Mouse (Mus musculus): ENCODE data around the gene Usp31. TPM values are rescaled to one million over a fixed set of nuclear protein-coding genes. Genes with fewer than 3 reads are reported as not detected.

Gene Usp31
- polyA plus RNA-seq, 1 experiment from 2014 or later, result 3.5 TPM

DNA sequence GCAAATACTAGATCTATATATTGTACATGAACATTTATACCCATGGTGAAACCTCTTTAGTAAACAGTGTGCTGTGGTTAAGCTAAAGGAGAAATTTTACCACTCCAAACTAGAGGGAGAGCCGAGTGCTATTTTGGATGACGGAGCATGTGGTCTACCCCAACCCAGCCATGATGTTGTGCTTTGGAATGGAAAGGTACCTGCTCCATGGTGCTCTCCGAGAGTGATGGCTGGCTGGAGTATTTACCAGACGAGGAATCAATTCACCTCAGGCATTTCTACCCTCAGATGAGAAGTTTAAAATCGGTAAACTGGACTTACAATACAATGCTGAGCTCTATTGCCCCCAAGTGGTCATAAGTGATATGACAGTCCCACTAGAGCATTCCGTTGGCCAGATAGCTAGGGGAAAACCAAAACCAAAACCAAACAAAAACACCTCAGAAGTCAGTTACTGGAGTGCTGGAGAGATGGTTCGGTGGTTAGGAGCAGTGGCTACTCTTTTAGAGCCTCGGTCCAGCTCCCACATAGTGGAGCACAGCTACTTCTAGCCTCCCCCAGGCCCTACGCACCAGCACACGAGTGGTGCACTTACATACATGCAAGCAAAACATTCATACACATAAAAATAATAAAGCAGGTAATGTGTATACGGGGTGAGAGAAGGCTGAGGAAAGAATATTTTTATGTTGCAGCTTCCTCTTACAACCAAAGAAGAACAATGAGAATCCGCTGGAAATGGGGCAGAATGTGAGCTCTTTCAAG lies 65.9 kb downstream of the Usp31 start:
- Histone ChIP-seq H3K4me3 (ENCODE audit: low read depth, low read length) (no peak overlapping the region), H3K9me3 (ENCODE audit: control insufficient read depth, low read length) (no peaks in the 10 kb centered on the region), H3K9ac (ENCODE audit: low read depth, low read length) (no peak overlapping the region), H3K27ac (ENCODE audit: low read depth, low read length) (no peak overlapping the region), H3K4me2 (no peak overlapping the region), H3K36me3 (ENCODE audit: control insufficient read depth, insufficient read depth, low read length) (no peaks in the 10 kb centered on the region), H3K27me3 (replicated peaks; ENCODE audit: control insufficient read depth, insufficient read depth, low read length) (no peaks in the 10 kb centered on the region), H3K4me1 (replicated peaks; ENCODE audit: control insufficient read depth, insufficient read depth, low read length) (no peaks in the 10 kb centered on the region)
- WGBS, result 58% methylated on average over 12 of the region's 12 CpGs
- DNase-seq (ENCODE audit: low spot score) (no peak), ATAC-seq (replicated peaks; ENCODE audit: low FRiP score) (peak; percentile 35; the same call in 1 of the 2 replicates)

- Histone ChIP-seq H3K36me3 (ENCODE audit: control insufficient read depth, insufficient read depth, low read length) (no peaks in the 10 kb centered on the region), H3K9ac (ENCODE audit: low read depth, low read length) (no peak overlapping the region), H3K4me3 (ENCODE audit: low read depth, low read length) (no peak overlapping the region), H3K27me3 (replicated peaks; ENCODE audit: control insufficient read depth, insufficient read depth, low read length) (no peaks in the 10 kb centered on the region), H3K27ac (ENCODE audit: low read depth, low read length) (no peak overlapping the region), H3K4me1 (replicated peaks; ENCODE audit: control insufficient read depth, insufficient read depth, low read length) (no peaks in the 10 kb centered on the region), H3K9me3 (ENCODE audit: control insufficient read depth, low read length) (no peaks in the 10 kb centered on the region), H3K4me2 (no peak overlapping the region)
- DNase-seq (ENCODE audit: low spot score) (no peak), ATAC-seq (replicated peaks; ENCODE audit: low FRiP score) (no peak)
- 68% methylated on average over 5 of the region's 5 CpGs for WGBS
Measured at GRCm38 (mm10) chr7:121636732-121637131, 70.3 kb downstream of the Usp31 start.

DNA sequence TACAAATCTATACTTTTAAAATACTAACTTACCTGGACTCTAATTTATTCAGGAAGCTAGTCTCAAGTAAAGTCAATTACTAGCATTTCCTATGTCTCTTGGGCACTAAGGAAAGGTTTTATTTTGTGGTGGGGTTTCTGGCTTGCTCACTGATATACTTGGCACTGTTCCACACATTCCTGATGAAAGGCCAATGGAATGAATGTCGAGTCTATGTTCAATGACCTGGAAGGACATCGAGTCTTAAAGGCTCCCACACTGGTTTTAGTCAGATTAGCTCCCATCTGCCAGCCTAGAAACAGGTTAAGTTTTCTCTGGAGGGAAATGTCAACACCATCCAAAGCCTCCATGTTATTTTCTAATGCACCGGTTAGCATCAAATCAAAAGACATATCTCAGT lies 72.8 kb downstream of the Usp31 start:
- Histone ChIP-seq H3K4me1 (replicated peaks; ENCODE audit: control insufficient read depth, insufficient read depth, low read length) (no peaks in the 10 kb centered on the region), H3K27ac (ENCODE audit: low read depth, low read length) (no peak overlapping the region), H3K4me3 (ENCODE audit: low read depth, low read length) (no peak overlapping the region), H3K36me3 (ENCODE audit: control insufficient read depth, insufficient read depth, low read length) (no peaks in the 10 kb centered on the region), H3K9me3 (ENCODE audit: control insufficient read depth, low read length) (no peaks in the 10 kb centered on the region), H3K4me2 (no peak overlapping the region), H3K9ac (ENCODE audit: low read depth, low read length) (no peak overlapping the region), H3K27me3 (replicated peaks; ENCODE audit: control insufficient read depth, insufficient read depth, low read length) (no peaks in the 10 kb centered on the region)
- no peak for ATAC-seq (replicated peaks; ENCODE audit: low FRiP score)
- DNase-seq (ENCODE audit: low spot score), result no peak
- WGBS, result 80% methylated on average over 3 of the region's 3 CpGs

DNA sequence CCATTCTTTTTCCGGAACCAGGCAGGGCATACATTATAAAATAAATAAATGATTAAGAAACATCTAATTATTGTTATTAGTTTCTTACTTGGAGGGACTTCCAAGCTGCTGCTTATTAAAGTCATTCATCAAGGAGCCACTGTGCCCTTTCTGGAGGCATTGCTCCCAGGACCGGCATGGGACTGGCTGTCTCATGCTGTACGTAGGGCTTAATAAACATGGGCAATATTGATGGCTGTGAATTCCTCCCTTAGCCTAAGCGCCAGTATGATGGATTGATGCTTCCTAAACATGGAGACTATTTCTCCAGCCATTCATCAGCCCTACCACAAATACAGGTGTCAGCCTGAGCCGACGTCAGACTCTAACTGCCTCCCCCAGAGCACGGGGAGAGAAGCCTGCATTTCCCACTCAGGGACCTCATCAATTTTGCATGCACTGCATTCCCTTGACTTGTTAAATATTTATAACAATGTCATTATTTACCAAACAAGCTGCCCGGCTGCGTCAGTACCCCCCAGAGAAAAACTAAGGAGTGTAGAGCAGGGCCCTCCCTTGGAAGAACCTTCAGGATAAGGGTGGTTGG lies 84.1 kb downstream of the Usp31 start:
- ATAC-seq (replicated peaks; ENCODE audit: low FRiP score) (no peak), DNase-seq (ENCODE audit: low spot score) (no peak)
- WGBS, result 69% methylated on average over 9 of the region's 9 CpGs
- Histone ChIP-seq H3K9ac (ENCODE audit: low read depth, low read length) (no peak overlapping the region), H3K4me1 (replicated peaks; ENCODE audit: control insufficient read depth, insufficient read depth, low read length) (no peaks in the 10 kb centered on the region), H3K9me3 (ENCODE audit: control insufficient read depth, low read length) (no peaks in the 10 kb centered on the region), H3K4me2 (no peak overlapping the region), H3K36me3 (ENCODE audit: control insufficient read depth, insufficient read depth, low read length) (no peaks in the 10 kb centered on the region), H3K27me3 (replicated peaks; ENCODE audit: control insufficient read depth, insufficient read depth, low read length) (no peaks in the 10 kb centered on the region), H3K4me3 (ENCODE audit: low read depth, low read length) (no peak overlapping the region), H3K27ac (ENCODE audit: low read depth, low read length) (no peak overlapping the region)

- Histone ChIP-seq H3K9ac (ENCODE audit: low read depth, low read length) (no peak overlapping the region), H3K27ac (ENCODE audit: low read depth, low read length) (no peak overlapping the region), H3K36me3 (ENCODE audit: control insufficient read depth, insufficient read depth, low read length) (no peaks in the 10 kb centered on the region), H3K4me2 (no peak overlapping the region), H3K27me3 (replicated peaks; ENCODE audit: control insufficient read depth, insufficient read depth, low read length) (no peaks in the 10 kb centered on the region), H3K9me3 (ENCODE audit: control insufficient read depth, low read length) (no peaks in the 10 kb centered on the region), H3K4me1 (replicated peaks; ENCODE audit: control insufficient read depth, insufficient read depth, low read length) (no peaks in the 10 kb centered on the region), H3K4me3 (ENCODE audit: low read depth, low read length) (no peak overlapping the region)
- no peak for ATAC-seq (replicated peaks; ENCODE audit: low FRiP score)
- WGBS, result 74% methylated on average over 6 of the region's 6 CpGs
- no peak for DNase-seq (ENCODE audit: low spot score)
Measured at GRCm38 (mm10) chr7:121622433-121622832, 84.6 kb downstream of the Usp31 start.

DNA sequence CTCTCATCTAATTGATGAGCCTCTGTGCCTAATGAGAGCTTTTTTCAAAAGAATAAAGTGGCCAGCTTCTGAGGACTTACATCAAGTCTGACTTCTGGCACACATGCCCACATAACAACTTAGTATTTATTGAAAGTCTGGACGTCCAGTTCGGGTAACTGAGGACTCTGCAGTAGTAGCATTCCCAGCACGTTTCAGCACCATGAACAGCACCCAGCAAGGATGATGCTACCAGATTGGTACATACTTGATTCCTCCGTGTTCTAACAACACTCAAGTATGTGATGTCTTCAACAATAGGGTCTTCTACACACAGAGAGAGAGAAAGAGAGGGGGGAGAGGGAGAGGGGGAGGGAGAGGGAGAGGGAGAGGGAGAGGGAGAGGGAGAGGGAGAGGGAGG lies 105.4 kb downstream of the Usp31 start:
- ATAC-seq (replicated peaks; ENCODE audit: low FRiP score) (no peak), DNase-seq (ENCODE audit: low spot score) (no peak)
- no peaks in the 10 kb centered on the region for H3K4me1 ChIP-seq (replicated peaks; ENCODE audit: control insufficient read depth, insufficient read depth, low read length)
- 34% methylated on average over 4 of the region's 4 CpGs for WGBS
- H3K27me3 ChIP-seq (replicated peaks; ENCODE audit: control insufficient read depth, insufficient read depth, low read length), result no peaks in the 10 kb centered on the region
- no peaks in the 10 kb centered on the region for H3K9me3 ChIP-seq (ENCODE audit: control insufficient read depth, low read length)
- H3K4me3 ChIP-seq (ENCODE audit: low read depth, low read length), result no peak overlapping the region
- H3K4me2 ChIP-seq, result no peak overlapping the region
- H3K36me3 ChIP-seq (ENCODE audit: control insufficient read depth, insufficient read depth, low read length), result no peaks in the 10 kb centered on the region
- H3K27ac ChIP-seq (ENCODE audit: low read depth, low read length), result no peak overlapping the region
- no peak overlapping the region for H3K9ac ChIP-seq (ENCODE audit: low read depth, low read length)

DNA sequence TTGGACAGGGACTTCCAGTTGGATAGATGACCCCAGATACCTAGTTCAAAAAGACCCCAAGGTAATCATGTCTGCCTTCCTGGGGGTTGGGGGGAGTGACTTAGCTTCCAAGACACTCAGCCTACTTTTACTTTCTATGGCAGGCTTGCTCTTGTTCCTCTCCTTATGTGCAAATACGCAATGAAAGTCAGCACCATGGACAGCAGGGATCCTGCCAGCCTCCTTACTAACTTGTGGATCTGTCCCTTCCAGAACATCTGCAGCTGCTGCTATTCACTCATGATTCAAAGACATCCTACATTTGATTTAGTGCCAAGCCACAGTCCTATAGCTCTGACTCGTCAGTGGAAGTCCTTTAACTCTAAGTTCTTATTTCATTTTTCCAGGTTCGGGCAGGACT lies 110.7 kb downstream of the Usp31 start:
- Histone ChIP-seq H3K27ac (ENCODE audit: low read depth, low read length) (no peak overlapping the region), H3K36me3 (ENCODE audit: control insufficient read depth, insufficient read depth, low read length) (no peaks in the 10 kb centered on the region), H3K4me2 (no peak overlapping the region), H3K27me3 (replicated peaks; ENCODE audit: control insufficient read depth, insufficient read depth, low read length) (no peaks in the 10 kb centered on the region), H3K4me1 (replicated peaks; ENCODE audit: control insufficient read depth, insufficient read depth, low read length) (no peaks in the 10 kb centered on the region), H3K9ac (ENCODE audit: low read depth, low read length) (no peak overlapping the region), H3K9me3 (ENCODE audit: control insufficient read depth, low read length) (no peaks in the 10 kb centered on the region), H3K4me3 (ENCODE audit: low read depth, low read length) (no peak overlapping the region)
- DNase-seq (ENCODE audit: low spot score) (peak; percentile 39), ATAC-seq (replicated peaks; ENCODE audit: low FRiP score) (no peak)
- 82% methylated on average over 3 of the region's 3 CpGs for WGBS

DNA sequence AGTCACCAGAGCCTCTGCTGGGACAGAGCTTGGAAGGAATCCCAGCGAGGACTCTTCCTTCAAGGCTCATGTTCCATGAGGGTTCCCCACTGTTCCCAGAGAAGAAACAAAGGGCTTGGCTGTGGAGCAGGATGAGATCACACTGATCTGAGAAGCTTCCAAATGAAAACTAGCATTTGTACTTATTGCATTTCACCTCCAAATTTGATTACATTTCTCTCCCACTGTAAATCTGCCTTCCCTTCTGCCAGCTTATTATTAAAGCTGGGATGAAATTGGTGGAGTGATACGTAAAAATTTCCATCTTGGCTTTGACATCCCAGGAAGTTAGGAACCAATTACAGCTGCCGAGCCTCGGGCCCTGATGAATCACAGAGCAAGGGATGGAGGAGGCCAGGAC lies 111.6 kb downstream of the Usp31 start:
- WGBS, result 78% methylated on average over 4 of the region's 4 CpGs
- no peaks in the 10 kb centered on the region for H3K4me1 ChIP-seq (replicated peaks; ENCODE audit: control insufficient read depth, insufficient read depth, low read length)
- H3K9me3 ChIP-seq (ENCODE audit: control insufficient read depth, low read length), result no peaks in the 10 kb centered on the region
- H3K4me2 ChIP-seq, result no peak overlapping the region
- no peak overlapping the region for H3K27ac ChIP-seq (ENCODE audit: low read depth, low read length)
- no peaks in the 10 kb centered on the region for H3K36me3 ChIP-seq (ENCODE audit: control insufficient read depth, insufficient read depth, low read length)
- DNase-seq (ENCODE audit: low spot score) (no peak), ATAC-seq (replicated peaks; ENCODE audit: low FRiP score) (no peak)
- H3K27me3 ChIP-seq (replicated peaks; ENCODE audit: control insufficient read depth, insufficient read depth, low read length), result no peaks in the 10 kb centered on the region
- no peak overlapping the region for H3K9ac ChIP-seq (ENCODE audit: low read depth, low read length)
- no peak overlapping the region for H3K4me3 ChIP-seq (ENCODE audit: low read depth, low read length)

GRCm38 (mm10) chr7:121595085-121595484 lies 112.0 kb downstream of the Usp31 start:
- no peaks in the 10 kb centered on the region for H3K27me3 ChIP-seq (replicated peaks; ENCODE audit: control insufficient read depth, insufficient read depth, low read length)
- DNase-seq (ENCODE audit: low spot score) (no peak), ATAC-seq (replicated peaks; ENCODE audit: low FRiP score) (peak; percentile 62)
- H3K9me3 ChIP-seq (ENCODE audit: control insufficient read depth, low read length), result no peaks in the 10 kb centered on the region
- H3K9ac ChIP-seq (ENCODE audit: low read depth, low read length), result no peak overlapping the region
- H3K4me3 ChIP-seq (ENCODE audit: low read depth, low read length), result no peak overlapping the region
- no peaks in the 10 kb centered on the region for H3K36me3 ChIP-seq (ENCODE audit: control insufficient read depth, insufficient read depth, low read length)
- no peak overlapping the region for H3K4me2 ChIP-seq
- no peak overlapping the region for H3K27ac ChIP-seq (ENCODE audit: low read depth, low read length)
- no peaks in the 10 kb centered on the region for H3K4me1 ChIP-seq (replicated peaks; ENCODE audit: control insufficient read depth, insufficient read depth, low read length)
- 62% methylated on average over 5 of the region's 5 CpGs for WGBS
